Mouse (Mus musculus): ENCODE data around the gene Nbl1.

Gene Nbl1

DNA sequence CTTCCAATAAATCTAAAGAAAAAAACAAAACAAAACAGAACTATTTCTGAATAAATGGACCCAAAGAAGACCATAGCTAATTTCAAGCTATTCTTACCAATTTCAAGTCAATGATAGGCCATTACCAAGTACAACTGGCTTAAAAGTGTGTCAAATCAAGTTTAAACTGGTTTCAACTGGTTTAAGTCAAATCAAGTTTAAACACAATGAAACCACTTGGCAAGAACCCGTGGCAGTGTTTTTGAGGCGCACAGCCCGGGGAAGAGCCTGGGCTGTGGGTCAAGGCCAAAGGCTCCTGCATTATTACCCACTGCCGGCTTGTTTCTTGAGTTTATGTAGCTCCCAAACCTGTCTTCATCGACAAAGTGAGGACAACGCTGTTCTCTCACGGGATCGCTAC, 7.5 kb upstream of the Nbl1 start:
- DNase-seq (ENCODE audit: low spot score in 2 of 2), result no peak

GRCm38 (mm10) chr4:139096201-139096600, 3.4 kb upstream of the Nbl1 start:
- DNase-seq (ENCODE audit: low spot score in 2 of 2), result no peak

- no peak for DNase-seq (ENCODE audit: low spot score in 2 of 2)
These were observed 2.6 kb upstream of the Nbl1 start for GRCm38 (mm10) chr4:139095406-139095805.

DNA sequence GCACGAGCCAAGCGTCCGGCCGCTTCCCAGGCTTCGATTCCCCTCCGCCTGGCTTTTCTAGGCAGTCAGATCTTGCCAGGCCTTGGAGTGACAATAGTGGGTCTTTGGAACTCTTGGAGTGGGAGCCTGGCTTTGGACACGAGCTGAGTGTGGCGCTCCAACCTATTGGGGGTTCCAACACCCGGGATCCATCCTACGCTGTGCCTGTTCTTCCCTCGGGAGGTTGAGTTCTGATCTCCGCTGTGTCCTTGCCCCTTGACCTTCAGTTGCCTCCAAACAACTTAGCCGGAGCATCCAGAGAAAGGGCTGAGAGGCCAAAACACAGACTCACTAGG, 370 bp upstream of the Nbl1 start:
- no peak for DNase-seq (ENCODE audit: low spot score in 2 of 2)

- no peak for DNase-seq (ENCODE audit: low spot score in 2 of 2)
These were observed 1.1 kb downstream of the Nbl1 start for GRCm38 (mm10) chr4:139091478-139092355.

- no peak for DNase-seq (ENCODE audit: low spot score in 2 of 2)
These were observed 1.7 kb downstream of the Nbl1 start for GRCm38 (mm10) chr4:139091066-139091465.

DNA sequence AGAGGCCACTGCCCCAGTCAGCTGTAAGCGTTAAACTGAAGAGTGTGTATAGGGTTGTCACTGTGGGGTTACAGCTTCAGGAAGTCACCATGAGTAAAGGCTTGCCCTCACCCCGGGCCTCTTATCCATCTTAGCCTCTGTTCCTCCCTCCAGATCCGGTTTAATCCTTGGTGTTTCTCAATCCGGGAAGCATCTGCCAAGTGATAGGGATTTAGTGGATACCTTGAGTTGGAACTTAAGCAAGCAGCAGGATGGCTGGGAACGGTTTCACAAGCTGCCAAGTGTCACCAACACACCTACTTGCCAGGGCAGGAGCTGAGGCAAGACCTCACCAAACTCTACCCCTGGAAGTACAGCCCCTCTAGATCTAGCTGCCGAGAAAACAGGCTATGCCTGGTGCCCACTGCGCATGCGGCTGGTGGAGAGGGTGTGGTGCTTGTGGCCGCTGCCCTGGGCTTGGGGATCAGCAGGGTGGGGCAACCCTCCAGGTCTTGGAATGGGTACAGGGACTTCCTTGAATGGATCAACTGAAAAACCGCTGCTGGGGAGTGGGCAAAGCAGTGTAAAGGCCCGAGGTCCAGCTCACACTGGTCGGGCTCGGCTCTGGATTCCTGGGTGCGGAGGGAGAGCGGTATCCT, 2.4 kb downstream of the Nbl1 start:
- DNase-seq (ENCODE audit: low spot score in 2 of 2), result no peak

- DNase-seq (ENCODE audit: low spot score in 2 of 2), result no peak
These were observed 3.7 kb downstream of the Nbl1 start for GRCm38 (mm10) chr4:139088982-139089671.

GRCm38 (mm10) chr4:139086984-139087383, 5.8 kb downstream of the Nbl1 start:
- no peak for DNase-seq (ENCODE audit: low spot score in 2 of 2)

DNA sequence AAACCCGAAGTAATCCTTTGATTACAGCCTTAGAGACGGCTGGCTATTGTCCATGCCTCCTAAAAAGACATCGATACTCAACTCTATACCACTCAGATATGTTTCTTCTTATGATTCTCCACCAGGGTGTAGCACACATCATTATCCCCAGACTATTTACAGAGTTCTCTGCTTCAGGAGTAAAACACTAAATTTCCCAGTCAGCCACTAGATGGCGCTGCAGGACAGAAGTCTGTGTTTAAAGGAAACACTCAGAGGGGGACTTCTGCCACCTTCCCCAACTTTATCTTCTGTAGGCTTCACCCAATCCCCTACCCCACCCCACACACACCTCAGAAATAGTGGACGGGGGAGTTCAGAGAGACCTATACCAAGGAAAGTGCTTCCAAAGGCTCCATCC, 6.8 kb downstream of the Nbl1 start:
- peak; percentile 76 to 94 for DNase-seq (ENCODE audit: low spot score in 2 of 2)

DNA sequence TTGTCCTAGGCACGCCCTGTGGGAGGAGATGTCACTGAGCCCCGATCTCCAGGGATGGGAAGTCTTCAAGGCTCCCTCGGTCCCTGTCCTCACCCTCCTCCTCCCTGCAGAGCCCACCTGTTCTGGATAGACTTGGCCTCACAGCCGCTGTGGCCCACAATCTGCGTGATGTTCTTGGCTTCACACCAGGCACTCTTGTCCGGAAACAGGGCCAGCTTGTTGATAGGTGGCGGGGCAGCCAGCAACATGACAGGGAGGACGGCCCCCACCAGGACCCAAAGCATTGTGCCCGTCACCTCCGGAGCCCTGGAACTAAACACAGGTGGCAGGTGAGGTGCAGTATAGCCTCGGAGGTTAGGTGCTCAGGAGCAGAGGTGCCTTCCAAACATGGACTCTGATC, 7.5 kb downstream of the Nbl1 start:
- DNase-seq (ENCODE audit: low spot score in 2 of 2), result no peak

DNA sequence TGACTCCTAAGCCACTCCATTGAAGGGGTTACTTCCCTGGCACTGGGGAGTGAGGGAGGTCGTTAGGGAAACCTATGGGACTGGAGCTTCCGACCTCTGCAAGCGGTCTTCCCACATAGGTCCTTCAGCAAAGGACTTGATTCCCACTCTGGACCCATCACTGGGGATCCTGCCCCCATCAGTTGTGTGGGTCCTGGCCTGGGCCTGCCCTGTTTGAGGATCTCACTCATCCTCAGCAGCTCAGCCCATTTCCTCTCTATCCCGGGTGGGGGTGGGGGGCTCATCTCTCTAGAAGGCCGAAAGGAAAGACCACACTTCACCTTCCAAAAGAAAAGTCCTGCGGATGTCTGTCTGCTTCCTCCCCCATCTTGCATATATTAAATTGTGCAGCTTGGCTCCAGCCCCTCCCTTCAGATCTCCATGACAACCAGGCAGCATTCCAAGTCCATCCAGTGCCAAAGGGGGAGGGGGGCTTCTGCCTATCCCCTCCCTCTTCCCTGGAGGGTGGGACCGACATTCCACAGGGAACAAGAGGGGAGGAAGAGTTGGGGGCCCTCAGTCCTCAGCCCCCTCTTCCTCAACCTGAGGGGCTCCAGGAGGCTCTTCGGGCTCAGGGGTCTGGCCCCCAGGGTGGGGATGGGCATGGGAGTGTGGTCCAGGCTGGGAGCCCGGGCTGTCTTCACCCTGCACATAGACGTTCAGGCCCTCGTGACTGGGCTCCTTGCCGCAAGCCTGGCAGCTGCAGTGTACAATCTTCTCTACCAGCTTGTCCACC, 9.8 kb downstream of the Nbl1 start:
- no peak for DNase-seq (ENCODE audit: low spot score in 2 of 2)

- no peak for DNase-seq (ENCODE audit: low spot score in 2 of 2)
These were observed 11.4 kb downstream of the Nbl1 start for GRCm38 (mm10) chr4:139081270-139081931.

- no peak for DNase-seq (ENCODE audit: low spot score in 2 of 2)
These were observed 12.5 kb downstream of the Nbl1 start for GRCm38 (mm10) chr4:139080259-139080658.

- DNase-seq (ENCODE audit: low spot score in 2 of 2), result no peak
These were observed 13.4 kb downstream of the Nbl1 start for GRCm38 (mm10) chr4:139079439-139079838.

- no peak for DNase-seq (ENCODE audit: low spot score in 2 of 2)
These were observed 14.1 kb downstream of the Nbl1 start for GRCm38 (mm10) chr4:139078726-139079125.

DNA sequence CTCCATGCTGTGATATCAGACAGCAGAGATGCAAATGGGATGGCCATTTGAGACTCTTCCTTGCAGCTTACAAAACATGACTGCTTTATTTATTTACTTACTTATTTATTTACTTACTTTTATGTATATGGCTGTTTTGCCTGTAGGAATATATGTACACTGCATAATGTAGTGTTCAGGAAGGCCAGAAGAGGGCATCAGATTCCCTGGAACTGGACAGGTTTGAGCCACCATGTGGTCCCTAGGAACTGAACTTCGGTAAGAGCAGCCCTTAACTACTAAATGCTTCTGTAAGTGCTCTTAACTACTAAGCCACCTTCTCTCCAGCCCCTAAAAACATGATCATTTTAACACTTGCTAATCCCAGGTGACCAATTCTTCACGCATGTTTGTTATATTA, 14.5 kb downstream of the Nbl1 start:
- no peak for DNase-seq (ENCODE audit: low spot score in 2 of 2)

DNA sequence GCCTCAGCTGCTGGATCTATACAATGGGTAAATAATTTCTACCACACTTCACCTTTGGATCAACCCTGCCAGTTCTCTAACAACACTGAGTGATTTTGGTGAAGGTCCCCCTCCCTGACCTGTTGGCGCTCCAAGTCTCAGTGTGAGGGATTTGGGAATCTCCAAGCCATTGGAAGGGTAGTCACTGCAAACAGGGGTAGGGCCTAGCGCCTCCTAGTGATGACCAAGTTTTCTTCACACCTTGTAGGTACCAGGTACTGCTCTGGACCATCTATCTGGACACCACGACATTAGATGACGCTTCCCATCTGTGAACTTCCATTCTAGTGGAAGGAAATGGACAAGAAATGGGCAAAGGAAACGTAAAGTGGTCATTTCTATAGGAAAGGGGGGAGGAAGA, 16.9 kb downstream of the Nbl1 start:
- DNase-seq (ENCODE audit: low spot score in 2 of 2), result no peak

DNA sequence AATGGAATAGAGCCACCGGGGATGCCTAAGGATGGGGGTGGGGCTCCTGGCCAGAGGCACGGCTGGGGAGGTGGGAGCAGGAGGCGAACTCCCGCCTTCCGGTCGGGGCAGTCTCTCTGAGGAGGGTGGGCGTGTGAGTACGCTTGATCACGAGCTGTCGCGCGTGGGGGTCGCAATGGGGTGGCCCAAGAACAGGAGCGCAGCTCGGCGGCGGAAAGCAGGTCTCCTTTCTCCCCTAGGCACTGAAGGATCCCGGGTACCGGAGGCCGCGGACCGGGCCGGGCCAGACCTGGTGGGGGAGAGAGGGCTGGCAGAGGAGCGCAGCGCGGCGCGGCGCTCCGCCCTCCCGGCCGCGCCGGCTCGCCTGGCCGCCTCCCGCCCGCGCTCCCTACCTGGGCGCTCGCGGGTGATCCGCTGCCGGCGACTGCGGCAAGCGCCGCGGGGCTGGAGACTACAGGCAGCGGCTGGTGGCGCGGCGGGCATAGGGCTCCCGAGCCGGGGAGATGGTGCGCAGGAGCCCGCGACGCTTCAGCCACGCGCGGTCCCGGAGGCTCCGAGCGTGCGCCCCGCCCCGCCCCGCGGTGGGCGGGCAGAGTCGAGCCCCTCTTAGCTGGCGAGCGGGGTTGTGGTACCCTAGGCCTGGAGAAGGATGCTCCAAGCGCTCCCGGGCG, 17.6 kb downstream of the Nbl1 start, which contains the start of gene Htr6:
Htr6 (minus strand) TSS at position 530 of the 671 bp plus-strand sequence.
- DNase-seq (ENCODE audit: low spot score in 2 of 2), result no peak

DNA sequence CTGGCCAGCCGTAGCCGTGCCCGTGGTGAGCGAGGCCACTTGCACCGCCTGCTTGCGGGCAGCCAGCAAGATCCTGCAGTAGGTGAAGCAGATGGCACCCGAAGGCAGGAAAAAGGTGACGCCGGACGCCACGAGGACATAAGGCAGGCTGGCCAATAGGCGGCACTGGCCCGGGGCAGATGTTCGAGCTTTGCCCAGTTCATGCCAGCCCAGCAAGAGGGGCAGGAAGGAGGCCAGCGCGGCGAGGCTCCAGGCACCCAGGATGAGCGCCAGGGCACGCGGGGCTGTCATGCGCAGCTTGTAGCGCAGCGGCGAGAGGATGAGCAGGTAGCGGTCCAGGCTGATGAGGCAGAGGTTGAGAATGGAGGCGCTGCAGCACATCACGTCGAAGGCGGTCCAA, 18.7 kb downstream of the Nbl1 start:
- no peak for DNase-seq (ENCODE audit: low spot score in 2 of 2)

GRCm38 (mm10) chr4:139068287-139068686, 24.5 kb downstream of the Nbl1 start:
- no peak for DNase-seq (ENCODE audit: low spot score in 2 of 2)

Measured in spleen, postnatal 4 days (tissue).